Mouse (Mus musculus) olfactory bulb, adult 2 months (tissue): ENCODE measurements around the gene F11.

Source experiments
- CTCF ChIP-seq: fragments of 200-500 bp; IDR thresholded peaks from 2 replicates; pipeline ENCODE4 v1.5.1; 2012; ENCODE audit warnings: low read depth, mild to moderate bottlenecking, low read length, moderate library complexity; ENCODE audit not compliant: insufficient read depth
- POLR2A ChIP-seq: fragments of 200-500 bp; IDR thresholded peaks from 2 replicates; pipeline ENCODE4 v1.6.1; 2012; ENCODE audit warnings: mild to moderate bottlenecking, low read depth, low read length, moderate library complexity; ENCODE audit not compliant: insufficient read depth

DNA sequence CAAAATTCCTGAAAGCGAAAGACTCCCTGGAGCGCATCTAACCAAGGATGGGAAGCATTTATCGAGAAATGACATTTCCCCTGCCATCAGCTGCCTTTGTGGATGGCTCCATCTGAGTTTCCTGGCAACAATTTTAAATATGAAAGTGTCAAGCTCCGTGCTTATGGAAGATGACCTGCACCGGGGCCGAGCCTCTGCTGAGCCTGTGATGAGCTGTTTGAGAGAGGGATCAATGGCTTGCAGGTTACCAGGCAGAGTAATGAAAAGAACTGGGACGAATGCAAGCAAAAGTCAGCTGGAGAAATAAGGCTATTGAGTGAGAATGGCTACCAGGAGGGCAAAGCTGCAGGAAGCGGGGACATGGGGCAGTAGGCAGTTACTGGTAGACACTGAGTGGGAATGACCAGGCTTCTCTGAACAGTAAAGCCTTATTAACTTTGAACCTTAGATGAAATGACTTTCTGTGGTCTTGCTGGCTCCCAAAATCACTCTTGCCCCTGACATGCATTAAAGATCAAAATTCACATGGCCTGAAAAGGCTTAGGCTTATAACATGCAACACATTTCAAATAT is 65.8 kb downstream of the F11 start:
- TF ChIP-seq CTCF (no peak), POLR2A (no peak)
